Comparison of ENCODE assay signal across 7 mouse cellular contexts in the genomic region with DNA sequence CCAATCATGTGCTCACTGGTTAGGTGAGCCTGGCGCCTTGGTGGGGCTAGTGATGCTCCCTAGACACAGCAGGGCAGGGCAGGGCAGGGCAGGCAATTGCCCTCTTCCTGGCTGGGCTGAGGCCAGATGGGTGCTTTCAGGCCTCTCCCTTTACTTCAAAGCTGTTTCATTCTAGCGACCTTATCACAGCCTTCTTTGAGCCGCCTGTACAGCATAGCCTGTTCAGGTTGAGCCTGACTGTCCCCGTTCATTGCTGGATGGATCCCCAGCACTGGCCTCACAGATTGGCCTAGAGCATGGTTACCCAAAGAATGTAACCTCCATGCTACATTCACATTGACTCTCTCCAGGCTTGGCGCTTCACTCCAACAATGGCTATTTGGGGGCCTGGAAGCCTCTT. TPM values are rescaled to one million over a fixed set of nuclear protein-coding genes. Genes with fewer than 3 reads are reported as not detected.
A peak's percentile ranks its signal among the peaks of the same experiment; 100 is the strongest.
DNase-seq lines count a peak whose midpoint lies in the region; ATAC-seq and TF ChIP-seq lines count a peak whose summit lies in the region.

No protein-coding gene starts in this region.

- no peak for ATAC-seq in neural tube, embryonic 11.5 days (ENCODE audit: insufficient read depth, low FRiP score, low TSS enrichment)
- ATAC-seq in heart, postnatal 0 days (ENCODE audit: insufficient read depth, low read depth): no peak
- no peak for ATAC-seq in liver, embryonic 14.5 days (ENCODE audit: insufficient read depth)

- no peak for TF ChIP-seq CTCF in heart, postnatal 0 days (IDR thresholded peaks at IDR 0.05; ENCODE audit: low read depth)
- no peak for TF ChIP-seq CTCF in liver, embryonic 14.5 days (IDR thresholded peaks at IDR 0.05; ENCODE audit: low read depth)

- TF ChIP-seq EP300 in heart, postnatal 0 days (IDR thresholded peaks at IDR 0.05; ENCODE audit: low read depth): no peak
- no peak for TF ChIP-seq EP300 in liver, embryonic 14.5 days (IDR thresholded peaks at IDR 0.05; ENCODE audit: low read depth)

- peak overlapping the region; percentile 41; the same call in 1 of the 2 replicates for H3K9ac ChIP-seq in neural tube, embryonic 11.5 days (ENCODE audit: low read length)
- no peak overlapping the region for H3K9ac ChIP-seq in heart, postnatal 0 days (replicated peaks; ENCODE audit: low read depth, low read length)
- peak overlapping the region; percentile 100 for H3K9ac ChIP-seq in liver, embryonic 14.5 days (replicated peaks)

- no peak for DNase-seq in neural tube, embryonic 11.5 days (ENCODE audit: low spot score)
- DNase-seq in neural tube, embryonic 10.5 days (ENCODE audit: extremely low spot score, low spot score): no peak
- no peak for DNase-seq in heart, postnatal 0 days (ENCODE audit: low spot score)
- DNase-seq in liver, embryonic 14.5 days (ENCODE audit: low read depth in 3 of 3, low spot score in 3 of 3): no peak
- DNase-seq in left cerebral cortex, adult 11 months (ENCODE audit: low spot score): no peak
- DNase-seq in left cerebral cortex, postnatal 4 days: no peak
- no peak for DNase-seq in thymus, postnatal 14 days

- peak overlapping the region; percentile 68 for H3K4me2 ChIP-seq in neural tube, embryonic 11.5 days (ENCODE audit: low read depth)
- no peak overlapping the region for H3K4me2 ChIP-seq in heart, postnatal 0 days (ENCODE audit: low read depth, low read length)
- peak overlapping the region; percentile 92 for H3K4me2 ChIP-seq in liver, embryonic 14.5 days (ENCODE audit: low read depth)

- H3K4me1 ChIP-seq in neural tube, embryonic 11.5 days (ENCODE audit: control insufficient read depth, insufficient read depth, low read length): peaks cover 6% of the 10 kb centered on the region; the same call in 1 of the 2 replicates
- peaks cover 22% of the 10 kb centered on the region for H3K4me1 ChIP-seq in heart, postnatal 0 days (ENCODE audit: control insufficient read depth, insufficient read depth)
- H3K4me1 ChIP-seq in liver, embryonic 14.5 days (replicated peaks; ENCODE audit: control insufficient read depth in 2 of 2, insufficient read depth in 2 of 2, low read length in 1 of 2): peaks cover 10 to 18% of the 10 kb centered on the region in 2 experiments

- no peaks in the 10 kb centered on the region for H3K9me3 ChIP-seq in neural tube, embryonic 11.5 days (ENCODE audit: control insufficient read depth, low read length)
- no peaks in the 10 kb centered on the region for H3K9me3 ChIP-seq in heart, postnatal 0 days (replicated peaks; ENCODE audit: control insufficient read depth, low read length)
- H3K9me3 ChIP-seq in liver, embryonic 14.5 days (ENCODE audit: control insufficient read depth, low read length): no peaks in the 10 kb centered on the region

- H3K27ac ChIP-seq in neural tube, embryonic 11.5 days (ENCODE audit: low read depth, low read length): no peak overlapping the region
- H3K27ac ChIP-seq in heart, postnatal 0 days (ENCODE audit: low read depth): 0 out of 2 replicates have a peak overlapping the region, but pooled peaks have one; percentile 98
- H3K27ac ChIP-seq in liver, embryonic 14.5 days: no peak overlapping the region

- no peaks in the 10 kb centered on the region for H3K27me3 ChIP-seq in neural tube, embryonic 11.5 days (ENCODE audit: control insufficient read depth, insufficient read depth, low read length)
- H3K27me3 ChIP-seq in heart, postnatal 0 days (ENCODE audit: control insufficient read depth, insufficient read depth, low read length): no peaks in the 10 kb centered on the region
- H3K27me3 ChIP-seq in liver, embryonic 14.5 days (ENCODE audit: control insufficient read depth, insufficient read depth, low read length): no peaks in the 10 kb centered on the region

- intact Hi-C loops in left cerebral cortex, postnatal 4 days (cut with DNase I): no loop called here

- peak overlapping the region; percentile 99; the same call in 1 of the 2 replicates for H3K4me3 ChIP-seq in neural tube, embryonic 11.5 days (ENCODE audit: low read depth, low read length)
- H3K4me3 ChIP-seq in heart, postnatal 0 days (ENCODE audit: low read depth, low read length): no peak overlapping the region
- peak overlapping the region; percentile 74 to 96; a peak in 3 of 4 replicates for H3K4me3 ChIP-seq in liver, embryonic 14.5 days (ENCODE audit: insufficient read depth in 1 of 2, low read depth in 2 of 2, low read length in 2 of 2)

- no peaks in the 10 kb centered on the region for H3K36me3 ChIP-seq in neural tube, embryonic 11.5 days (ENCODE audit: control insufficient read depth, insufficient read depth, low read length)
- H3K36me3 ChIP-seq in heart, postnatal 0 days (replicated peaks; ENCODE audit: control insufficient read depth, insufficient read depth, low read length): 0 out of 2 replicates have a peak, but pooled peaks cover under 1% of the 10 kb centered on the region
- no peaks in the 10 kb centered on the region for H3K36me3 ChIP-seq in liver, embryonic 14.5 days (replicated peaks; ENCODE audit: control insufficient read depth, insufficient read depth, low read depth)

- 50% methylated on average over 5 of the region's 5 CpGs for WGBS in neural tube, embryonic 11.5 days
- WGBS in heart, postnatal 0 days: 50% methylated on average over 5 of the region's 5 CpGs
- WGBS in liver, embryonic 14.5 days (ENCODE audit: insufficient replicate concordance): 43% methylated on average over 5 of the region's 5 CpGs

RNA-seq across cellular contexts. Expression of gene Skp1a, which starts 1.1 kb away (rescaled TPM):
- 915 and 972 TPM in 2 replicates for polyA plus RNA-seq in neural tube, embryonic 11.5 days (2014; fragmentation: Nextera tagmentation; extraction: Ambion mirVana)
- 158 and 163 TPM in 2 replicates for total RNA-seq in heart, postnatal 0 days (2014; rRNA removed; ENCODE audit: low replicate concordance)
- 492 and 524 TPM in 2 replicates for polyA plus RNA-seq in heart, postnatal 0 days (2015; fragmentation: Nextera tagmentation; extraction: Ambion mirVana)
- 32.9 and 55.6 TPM in 2 replicates for polyA plus RNA-seq in liver, embryonic 14.5 days (2012; rRNA removed)
- 281 and 285 TPM in 2 replicates for polyA plus RNA-seq in liver, embryonic 14.5 days (2014; fragmentation: Nextera tagmentation; extraction: Ambion mirVana)
- total RNA-seq in left cerebral cortex, postnatal 4 days (2021): 100 to 1,000 TPM; 474 to 484 TPM

RNA-seq across cellular contexts. Expression of gene Olfr1371, which starts 16.9 kb away (rescaled TPM):
- not detected in 2 replicates for polyA plus RNA-seq in neural tube, embryonic 11.5 days (2014; fragmentation: Nextera tagmentation; extraction: Ambion mirVana)
- not detected in 2 replicates for total RNA-seq in heart, postnatal 0 days (2014; rRNA removed; ENCODE audit: low replicate concordance)
- polyA plus RNA-seq in heart, postnatal 0 days (2015; fragmentation: Nextera tagmentation; extraction: Ambion mirVana): not detected in 2 replicates
- not detected in 2 replicates for polyA plus RNA-seq in liver, embryonic 14.5 days (2012; rRNA removed)
- polyA plus RNA-seq in liver, embryonic 14.5 days (2014; fragmentation: Nextera tagmentation; extraction: Ambion mirVana): not detected in 2 replicates
- not detected for total RNA-seq in left cerebral cortex, postnatal 4 days (2021)

RNA-seq across cellular contexts. Expression of gene Tcf7, which starts 52.1 kb away (rescaled TPM):
- polyA plus RNA-seq in neural tube, embryonic 11.5 days (2014; fragmentation: Nextera tagmentation; extraction: Ambion mirVana): 10.6 and 12.7 TPM in 2 replicates
- 0.15 and 5.2 TPM in 2 replicates for total RNA-seq in heart, postnatal 0 days (2014; rRNA removed; ENCODE audit: low replicate concordance)
- polyA plus RNA-seq in heart, postnatal 0 days (2015; fragmentation: Nextera tagmentation; extraction: Ambion mirVana): 0.88 and 1.1 TPM in 2 replicates
- 1.3 and 1.6 TPM in 2 replicates for polyA plus RNA-seq in liver, embryonic 14.5 days (2012; rRNA removed)
- 1.8 and 2.0 TPM in 2 replicates for polyA plus RNA-seq in liver, embryonic 14.5 days (2014; fragmentation: Nextera tagmentation; extraction: Ambion mirVana)
- total RNA-seq in left cerebral cortex, postnatal 4 days (2021): 1 to 10 TPM; 6.9 to 7.3 TPM
